Mouse (Mus musculus) intestine, embryonic 15.5 days (tissue): ENCODE measurements around the gene Gm27021. TPM values are rescaled to one million over a fixed set of nuclear protein-coding genes. Genes with fewer than 3 reads are reported as not detected.

Experiments used
- polyA plus RNA-seq: library from polyadenylated mRNA; unstranded; fragments of >200 nt; fragmentation: Nextera tagmentation; extraction: Ambion mirVana; gene quantifications from 2 replicates; pipeline ENCODE4 v1.2.1, GENCODE M21; 2015

The Gm27021 gene
- polyA plus RNA-seq, 1 experiment from 2014 or later, result 2.2 TPM

Other genes starting within 250 kb of the Gm27021 start
- 88.4 and 88.8 TPM in 2 replicates for gene Gins2, start 78.8 kb downstream of the Gm27021 start, polyA plus RNA-seq
- gene 1190005I06Rik, start 20.4 kb downstream of the Gm27021 start, polyA plus RNA-seq, result 1.3 and 2.5 TPM in 2 replicates
- gene Cox4i1, start 143 bp upstream of the Gm27021 start, polyA plus RNA-seq, result 1,472 and 1,529 TPM in 2 replicates
- gene Emc8, start 494 bp upstream of the Gm27021 start, polyA plus RNA-seq, result 235 and 246 TPM in 2 replicates
- 41.9 and 46.6 TPM in 2 replicates for gene Irf8, start 68.3 kb upstream of the Gm27021 start, polyA plus RNA-seq